Mouse (Mus musculus) embryonic facial prominence, embryonic 13.5 days (tissue): ENCODE measurements around the gene 1700003F12Rik. TPM values are rescaled to one million over a fixed set of nuclear protein-coding genes. Genes with fewer than 3 reads are reported as not detected.

Source experiments
- ATAC-seq: fragments of 200-750 bp; cut with Nextera tagmentation; 2 replicates; pipeline ENCODE4 v1.8.0; 2017; ENCODE audit warnings: low read depth; ENCODE audit not compliant: insufficient number of reproducible peaks, insufficient read depth, low FRiP score, low TSS enrichment
- H3K27ac ChIP-seq: fragments of 300-500 bp; sonication (generic); 2 replicates; pipeline ENCODE4 v1.5.1; 2015; ENCODE audit warnings: moderate library complexity, mild to moderate bottlenecking, inconsistent platforms
- H3K27me3 ChIP-seq: fragments of 300-500 bp; sonication (generic); 2 replicates; pipeline ENCODE4 v1.6.1; 2015; ENCODE audit warnings: mild to moderate bottlenecking, inconsistent platforms
- H3K36me3 ChIP-seq: fragments of 300-500 bp; sonication (generic); 2 replicates; pipeline ENCODE4 v1.6.1; 2015; ENCODE audit warnings: mild to moderate bottlenecking, inconsistent platforms
- H3K4me1 ChIP-seq: fragments of 300-500 bp; sonication (generic); 2 replicates; pipeline ENCODE4 v1.6.1; 2015; ENCODE audit warnings: inconsistent platforms
- H3K4me2 ChIP-seq: fragments of 300-500 bp; sonication (generic); 2 replicates; pipeline ENCODE4 v1.6.1; 2015; ENCODE audit warnings: moderate library complexity, mild to moderate bottlenecking, inconsistent platforms
- H3K4me3 ChIP-seq: fragments of 300-500 bp; sonication (generic); 2 replicates; pipeline ENCODE4 v1.5.1; 2015; ENCODE audit warnings: mild to moderate bottlenecking, inconsistent platforms
- H3K9ac ChIP-seq: fragments of 300-500 bp; sonication (generic); 2 replicates; pipeline ENCODE4 v1.6.1; 2015; ENCODE audit warnings: mild to moderate bottlenecking, inconsistent platforms
- H3K9me3 ChIP-seq: fragments of 300-500 bp; sonication (generic); 2 replicates; pipeline ENCODE4 v1.6.1; 2016; ENCODE audit warnings: inconsistent platforms
- WGBS: fragments of 180-500 bp; shearing (Covaris S2); methylation state at CpG from one replicate; pipeline ENCODE4 v1.1.7; 2015; ENCODE audit warnings: mixed read lengths; 5-methylcytosine and 5-hydroxymethylcytosine counted together
- polyA plus RNA-seq: library from polyadenylated mRNA; unstranded; fragments of >200 nt; fragmentation: Nextera tagmentation; extraction: Ambion mirVana; gene quantifications from 2 replicates; pipeline ENCODE4 v1.2.1, GENCODE M21; 2015

The 1700003F12Rik gene
- polyA plus RNA-seq = 0.95 and 1.6 TPM in 2 replicates

DNA sequence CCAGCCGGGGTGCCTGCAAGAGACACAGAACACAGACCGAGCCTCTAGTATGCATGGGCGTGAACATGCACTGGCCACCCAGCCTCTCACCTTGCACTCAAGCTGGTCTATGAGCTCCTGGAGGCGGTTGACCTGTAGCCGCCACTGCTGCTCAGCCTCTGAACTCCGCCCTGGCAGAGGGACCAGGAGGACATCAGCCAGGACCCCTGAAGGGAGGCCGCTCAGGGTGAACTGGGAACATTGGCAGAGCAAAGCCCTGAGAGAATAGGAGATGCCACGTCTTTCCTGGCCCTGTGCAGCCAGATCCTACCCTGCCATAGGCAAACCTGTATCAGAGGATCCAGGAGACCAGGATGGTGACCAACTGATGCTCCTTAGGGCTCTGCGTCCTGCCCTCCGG, at the start of gene 1700003F12Rik:
Gene 1700003F12Rik, plus strand, starts transcription at position 375 of the 400 bp plus-strand sequence.
- Histone ChIP-seq H3K4me3 (no peak within 1 kb of the TSS), H3K36me3 (0 out of 2 replicates have a peak, but pooled peaks cover under 1% of the 10 kb centered on the region), H3K9me3 (no peaks in the 10 kb centered on the region), H3K9ac (no peak within 1 kb of the TSS), H3K4me2 (no peak within 1 kb of the TSS), H3K27ac (no peak within 1 kb of the TSS), H3K4me1 (peaks cover 20% of the 10 kb centered on the region), H3K27me3 (peaks cover 20% of the 10 kb centered on the region)
- no peak for ATAC-seq
- WGBS = 93% methylated on average over 10 of the region's 10 CpGs

GRCm38 (mm10) chr2:154498571-154498970, 48.3 kb upstream of the 1700003F12Rik start:
- Histone ChIP-seq H3K9me3 (no peaks in the 10 kb centered on the region), H3K4me3 (no peak overlapping the region), H3K9ac (no peak overlapping the region), H3K27ac (no peak overlapping the region), H3K36me3 (peaks cover 18% of the 10 kb centered on the region), H3K4me1 (peaks cover 3% of the 10 kb centered on the region; the same call in 1 of the 2 replicates), H3K4me2 (no peak overlapping the region), H3K27me3 (no peaks in the 10 kb centered on the region)
- no peak for ATAC-seq
- WGBS = 69% methylated on average over 5 of the region's 5 CpGs

GRCm38 (mm10) chr2:154499717-154500247, 47.1 kb upstream of the 1700003F12Rik start:
- ATAC-seq = no peak
- WGBS = 93% methylated on average over 2 of the region's 2 CpGs
- Histone ChIP-seq H3K9ac (no peak overlapping the region), H3K4me2 (no peak overlapping the region), H3K27ac (no peak overlapping the region), H3K36me3 (peaks cover 26% of the 10 kb centered on the region), H3K9me3 (no peaks in the 10 kb centered on the region), H3K4me3 (no peak overlapping the region), H3K27me3 (no peaks in the 10 kb centered on the region), H3K4me1 (peaks cover 3% of the 10 kb centered on the region; the same call in 1 of the 2 replicates)

GRCm38 (mm10) chr2:154500758-154501157, 46.1 kb upstream of the 1700003F12Rik start:
- 88% methylated on average over 3 of the region's 3 CpGs for whole genome bisulfite sequencing
- Histone ChIP-seq H3K27me3 (no peaks in the 10 kb centered on the region), H3K4me2 (no peak overlapping the region), H3K9ac (no peak overlapping the region), H3K36me3 (peaks cover 35% of the 10 kb centered on the region), H3K4me1 (peaks cover 3% of the 10 kb centered on the region; the same call in 1 of the 2 replicates), H3K4me3 (no peak overlapping the region), H3K27ac (no peak overlapping the region), H3K9me3 (no peaks in the 10 kb centered on the region)
- no peak for ATAC-seq

GRCm38 (mm10) chr2:154507076-154507475, 39.8 kb upstream of the 1700003F12Rik start:
- H3K9me3 ChIP-seq = no peaks in the 10 kb centered on the region
- H3K4me2 ChIP-seq = no peak overlapping the region
- peaks cover 52% of the 10 kb centered on the region for H3K36me3 ChIP-seq
- no peak overlapping the region for H3K9ac ChIP-seq
- H3K27me3 ChIP-seq = no peaks in the 10 kb centered on the region
- no peak overlapping the region for H3K4me3 ChIP-seq
- no peak for ATAC-seq
- WGBS = 86% methylated on average over 2 of the region's 2 CpGs
- H3K27ac ChIP-seq = no peak overlapping the region
- no peaks in the 10 kb centered on the region for H3K4me1 ChIP-seq

GRCm38 (mm10) chr2:154507566-154508283, 39.2 kb upstream of the 1700003F12Rik start:
- H3K9me3 ChIP-seq = no peaks in the 10 kb centered on the region
- no peak overlapping the region for H3K4me2 ChIP-seq
- peaks cover 58% of the 10 kb centered on the region for H3K36me3 ChIP-seq
- H3K27me3 ChIP-seq = no peaks in the 10 kb centered on the region
- ATAC-seq = no peak
- 79% methylated on average over 9 of the region's 9 CpGs for WGBS
- H3K27ac ChIP-seq = no peak overlapping the region
- no peaks in the 10 kb centered on the region for H3K4me1 ChIP-seq
- no peak overlapping the region for H3K4me3 ChIP-seq
- no peak overlapping the region for H3K9ac ChIP-seq

DNA sequence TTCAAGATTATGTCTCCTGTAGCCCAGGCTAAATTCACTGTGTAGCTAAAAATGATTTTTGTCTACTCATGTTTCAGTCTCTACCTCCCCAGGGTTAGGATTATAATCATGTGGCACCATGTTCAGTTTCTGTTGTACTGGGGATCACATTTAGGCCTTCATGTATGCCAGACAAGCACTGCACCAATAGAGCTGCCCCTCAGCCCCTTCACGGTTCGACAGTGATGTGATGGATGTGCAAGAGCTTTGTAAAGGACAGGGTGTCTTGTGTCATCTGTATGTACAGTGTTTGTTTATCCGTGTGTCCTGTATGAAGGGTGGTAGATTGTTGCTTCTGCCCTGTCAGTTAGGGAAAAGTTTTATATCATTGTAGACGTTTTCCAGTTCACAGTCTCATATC, 38.4 kb upstream of the 1700003F12Rik start:
- H3K9me3 ChIP-seq = no peaks in the 10 kb centered on the region
- no peak for ATAC-seq

GRCm38 (mm10) chr2:154510141-154510540, 36.7 kb upstream of the 1700003F12Rik start:
- 90% methylated on average over 3 of the region's 3 CpGs for WGBS
- no peaks in the 10 kb centered on the region for H3K4me1 ChIP-seq
- no peaks in the 10 kb centered on the region for H3K27me3 ChIP-seq
- no peak for ATAC-seq
- H3K36me3 ChIP-seq = peaks cover 56% of the 10 kb centered on the region
- H3K4me3 ChIP-seq = no peak overlapping the region
- no peak overlapping the region for H3K4me2 ChIP-seq
- no peaks in the 10 kb centered on the region for H3K9me3 ChIP-seq
- no peak overlapping the region for H3K9ac ChIP-seq
- H3K27ac ChIP-seq = no peak overlapping the region

More for the DNA sequence above, 38.4 kb upstream of the 1700003F12Rik start:
- WGBS = 87% methylated on average over 4 of the region's 4 CpGs
- no peaks in the 10 kb centered on the region for H3K4me1 ChIP-seq
- no peak overlapping the region for H3K27ac ChIP-seq
- H3K9ac ChIP-seq = no peak overlapping the region
- H3K36me3 ChIP-seq = peaks cover 65% of the 10 kb centered on the region
- no peak overlapping the region for H3K4me3 ChIP-seq
- no peak overlapping the region for H3K4me2 ChIP-seq
- H3K27me3 ChIP-seq = no peaks in the 10 kb centered on the region

GRCm38 (mm10) chr2:154516944-154517343, 29.9 kb upstream of the 1700003F12Rik start:
- Histone ChIP-seq H3K36me3 (peaks cover 58% of the 10 kb centered on the region), H3K4me3 (no peak overlapping the region), H3K4me2 (no peak overlapping the region), H3K4me1 (no peaks in the 10 kb centered on the region), H3K9ac (no peak overlapping the region), H3K27ac (no peak overlapping the region), H3K9me3 (no peaks in the 10 kb centered on the region), H3K27me3 (no peaks in the 10 kb centered on the region)
- no peak for ATAC-seq
- WGBS = 78% methylated on average over 3 of the region's 3 CpGs

DNA sequence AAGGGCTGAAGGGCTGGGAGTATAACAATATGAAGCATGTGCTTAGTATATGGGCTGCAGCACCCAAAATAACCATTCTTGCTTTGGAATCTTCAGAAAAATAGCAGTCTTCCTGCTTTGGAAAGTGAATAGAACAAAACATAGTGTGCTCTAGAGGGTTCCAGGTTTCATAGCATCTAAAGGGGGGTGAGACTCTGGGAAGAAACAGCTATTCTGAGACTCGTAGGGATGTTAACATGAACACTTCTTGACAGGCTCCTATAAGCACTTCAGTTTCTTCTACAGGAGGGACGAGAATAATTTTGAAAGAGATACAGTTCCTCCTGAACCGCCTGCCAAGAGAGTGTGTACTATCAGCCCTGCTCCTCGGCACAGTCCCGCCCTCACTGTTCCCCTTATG, 29.5 kb upstream of the 1700003F12Rik start:
- Histone ChIP-seq H3K27me3 (no peaks in the 10 kb centered on the region), H3K9me3 (no peaks in the 10 kb centered on the region), H3K36me3 (peaks cover 56% of the 10 kb centered on the region), H3K9ac (no peak overlapping the region), H3K4me2 (no peak overlapping the region), H3K4me3 (no peak overlapping the region), H3K4me1 (no peaks in the 10 kb centered on the region), H3K27ac (no peak overlapping the region)
- 92% methylated on average over 5 of the region's 5 CpGs for WGBS
- no peak for ATAC-seq

DNA sequence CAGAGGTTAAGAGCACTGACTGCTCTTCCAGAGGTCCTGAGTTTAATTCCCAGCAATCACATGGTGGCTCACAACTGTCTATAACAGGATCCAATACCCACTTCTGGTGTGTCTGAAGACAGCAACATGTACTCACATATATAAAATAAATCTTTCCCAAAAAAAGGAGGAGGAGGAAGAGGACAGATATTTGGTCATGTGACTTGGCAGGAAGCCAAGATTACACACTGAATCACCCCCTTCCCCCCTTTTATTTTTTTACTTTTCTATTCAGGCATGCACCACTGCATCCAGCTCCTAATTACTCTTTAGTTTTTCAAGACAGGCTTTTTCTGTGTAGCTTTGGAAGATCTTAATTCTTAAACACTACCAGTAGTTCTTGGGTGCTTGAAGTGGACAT, 25.4 kb upstream of the 1700003F12Rik start:
- Histone ChIP-seq H3K27me3 (no peaks in the 10 kb centered on the region), H3K4me1 (no peaks in the 10 kb centered on the region), H3K9ac (no peak overlapping the region), H3K4me2 (no peak overlapping the region), H3K36me3 (peaks cover 74% of the 10 kb centered on the region), H3K27ac (no peak overlapping the region), H3K4me3 (no peak overlapping the region), H3K9me3 (no peaks in the 10 kb centered on the region)
- no peak for ATAC-seq

DNA sequence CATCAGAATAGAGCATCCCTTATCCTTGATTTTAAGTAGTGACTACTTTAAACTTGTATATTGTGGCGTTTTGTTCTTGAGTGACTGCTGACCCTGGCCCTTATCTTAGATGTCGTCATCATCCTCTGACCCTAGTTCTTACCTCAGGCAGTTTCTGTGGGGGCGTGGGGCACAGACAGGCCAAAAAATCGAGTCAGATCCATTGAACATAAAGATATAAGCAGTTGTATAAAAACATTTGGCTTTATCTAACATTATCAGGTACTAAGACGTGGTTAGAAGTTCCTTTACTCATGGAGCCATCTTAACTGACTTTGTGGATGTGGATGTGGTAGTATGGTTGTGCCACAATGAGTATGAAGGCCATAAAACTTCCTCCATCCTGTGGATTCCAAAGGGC, 24.6 kb upstream of the 1700003F12Rik start:
- Histone ChIP-seq H3K27me3 (no peaks in the 10 kb centered on the region), H3K9ac (no peak overlapping the region), H3K4me2 (no peak overlapping the region), H3K4me3 (no peak overlapping the region), H3K36me3 (peaks cover 76% of the 10 kb centered on the region), H3K27ac (no peak overlapping the region), H3K9me3 (no peaks in the 10 kb centered on the region), H3K4me1 (no peaks in the 10 kb centered on the region)
- ATAC-seq = no peak
- WGBS = 93% methylated on average over 5 of the region's 5 CpGs
